Mouse (Mus musculus): ENCODE data around the gene Ranbp17.

Gene Ranbp17

GRCm38 (mm10) chr11:33399346-33399745 is 114.2 kb downstream of the Ranbp17 start:
- DNase-seq = no peak

- DNase-seq = peak in 1 of 2 experiments; percentile 12
Observed at GRCm38 (mm10) chr11:33398701-33399100, 114.8 kb downstream of the Ranbp17 start.

GRCm38 (mm10) chr11:33396275-33396674 is 117.3 kb downstream of the Ranbp17 start:
- DNase-seq = no peak

- no peak for DNase-seq
Observed at GRCm38 (mm10) chr11:33394093-33394492, 119.5 kb downstream of the Ranbp17 start.

- no peak for DNase-seq
Observed at GRCm38 (mm10) chr11:33388685-33389084, 124.9 kb downstream of the Ranbp17 start.

GRCm38 (mm10) chr11:33361867-33362266 is 151.7 kb downstream of the Ranbp17 start:
- DNase-seq = no peak

- no peak for DNase-seq
Observed at GRCm38 (mm10) chr11:33349269-33349668, 164.3 kb downstream of the Ranbp17 start.

GRCm38 (mm10) chr11:33342061-33342460 is 171.5 kb downstream of the Ranbp17 start:
- DNase-seq = no peak

- DNase-seq = peak; percentile 27 to 43
Observed at GRCm38 (mm10) chr11:33336552-33337121, 176.9 kb downstream of the Ranbp17 start.

GRCm38 (mm10) chr11:33335616-33336015 is 177.9 kb downstream of the Ranbp17 start:
- DNase-seq = no peak

GRCm38 (mm10) chr11:33332137-33332536 is 181.4 kb downstream of the Ranbp17 start:
- DNase-seq = no peak

- DNase-seq = no peak
Observed at GRCm38 (mm10) chr11:33319006-33319611, 194.4 kb downstream of the Ranbp17 start.

GRCm38 (mm10) chr11:33309566-33309965 is 204.0 kb downstream of the Ranbp17 start:
- no peak for DNase-seq

GRCm38 (mm10) chr11:33300859-33301258 is 212.7 kb downstream of the Ranbp17 start:
- no peak for DNase-seq

- DNase-seq = no peak
Observed at GRCm38 (mm10) chr11:33299371-33299770, 214.2 kb downstream of the Ranbp17 start.

GRCm38 (mm10) chr11:33297121-33297520 is 216.4 kb downstream of the Ranbp17 start:
- no peak for DNase-seq

- DNase-seq = no peak
Observed at GRCm38 (mm10) chr11:33295422-33295821, 218.1 kb downstream of the Ranbp17 start.

- no peak for DNase-seq
Observed at GRCm38 (mm10) chr11:33294063-33294462, 219.5 kb downstream of the Ranbp17 start.

- no peak for DNase-seq
Observed at GRCm38 (mm10) chr11:33278571-33278970, 235.0 kb downstream of the Ranbp17 start.

GRCm38 (mm10) chr11:33276637-33277036 is 236.9 kb downstream of the Ranbp17 start, which contains the start of gene Gm12117:
Gene Gm12117 (minus strand): TSS chr11:33276737.
- DNase-seq = no peak

GRCm38 (mm10) chr11:33274816-33275215 is 238.7 kb downstream of the Ranbp17 start:
- no peak for DNase-seq

GRCm38 (mm10) chr11:33274294-33274693 is 239.3 kb downstream of the Ranbp17 start:
- DNase-seq = no peak

GRCm38 (mm10) chr11:33240295-33240694 is 273.3 kb downstream of the Ranbp17 start:
- no peak for DNase-seq

- no peak for DNase-seq
Observed at GRCm38 (mm10) chr11:33234134-33234533, 279.4 kb downstream of the Ranbp17 start.

GRCm38 (mm10) chr11:33232056-33232455 is 281.5 kb downstream of the Ranbp17 start:
- no peak for DNase-seq

Measured in lung, postnatal 4 days (tissue).